Mouse (Mus musculus) myocyte (in vitro differentiated cells): ENCODE results near the gene Nr1h4. TPM values are rescaled to one million over a fixed set of nuclear protein-coding genes. Genes with fewer than 3 reads are reported as not detected.

ENCODE experiments used
- H3K27me3 ChIP-seq: one replicate; pipeline ENCODE4 v1.6.1; 2011; ENCODE audit not compliant: control insufficient read depth, insufficient read depth, insufficient read length
- H3K36me3 ChIP-seq: one replicate; pipeline ENCODE4 v1.6.1; 2011; ENCODE audit not compliant: control insufficient read depth, insufficient read depth
- H3K4me2 ChIP-seq: one replicate; pipeline ENCODE4 v1.6.1; 2011; ENCODE audit warnings: low read depth, control low read depth
- H3K4me3 ChIP-seq: one replicate; pipeline ENCODE4 v1.5.1; 2011; ENCODE audit warnings: mild to moderate bottlenecking, control low read depth, moderate library complexity
- H3K79me2 ChIP-seq: one replicate; pipeline ENCODE4 v1.6.1; 2011; ENCODE audit not compliant: control insufficient read depth, insufficient read depth
- H3ac ChIP-seq: one replicate; pipeline ENCODE4 v1.6.1; 2011; ENCODE audit not compliant: control insufficient read depth, insufficient read length
- CEBPB ChIP-seq: IDR thresholded peaks from 2 replicates; pipeline ENCODE4 v1.6.1; 2011; ENCODE audit warnings: mild to moderate bottlenecking, moderate library complexity; ENCODE audit not compliant: poor library complexity, insufficient read depth, severe bottlenecking
- E2F4 ChIP-seq: IDR thresholded peaks from one replicate; pipeline ENCODE4 v1.6.1; 2011; ENCODE audit warnings: mild to moderate bottlenecking, control low read depth, moderate library complexity; ENCODE audit not compliant: insufficient read depth
- MAX ChIP-seq: IDR thresholded peaks from one replicate; pipeline ENCODE4 v1.6.1; 2011; ENCODE audit warnings: low read depth, mild to moderate bottlenecking, control low read depth
- MYOD1 ChIP-seq, 3 experiments: IDR thresholded peaks; one replicate each; pipeline ENCODE4 v1.6.1; 2011; ENCODE audit warnings: control low read depth in 2 of 3, low read depth in 2 of 3, mild to moderate bottlenecking in 2 of 3, moderate library complexity in 1 of 3; ENCODE audit not compliant: insufficient read length in 2 of 3, control insufficient read depth in 1 of 3
- MYOG ChIP-seq, 3 experiments: IDR thresholded peaks; one replicate each; pipeline ENCODE4 v1.6.1; 2011; ENCODE audit warnings: control low read depth in 2 of 3, low read depth in 2 of 3, mild to moderate bottlenecking in 2 of 3; ENCODE audit not compliant: insufficient read length in 2 of 3, control insufficient read depth in 1 of 3, insufficient read depth in 1 of 3
- POLR2A ChIP-seq: IDR thresholded peaks from one replicate; pipeline ENCODE4 v1.6.1; 2011; ENCODE audit warnings: low read depth, mild to moderate bottlenecking, control low read depth, moderate library complexity; ENCODE audit not compliant: insufficient read length
- POLR2AphosphoS2 ChIP-seq: IDR thresholded peaks from one replicate; pipeline ENCODE4 v1.6.1; 2011; ENCODE audit warnings: low read depth, control low read depth; ENCODE audit not compliant: insufficient read length
- REST ChIP-seq: IDR thresholded peaks from one replicate; pipeline ENCODE4 v1.6.1; 2011; ENCODE audit warnings: mild to moderate bottlenecking, control low read depth, moderate library complexity; ENCODE audit not compliant: insufficient read depth, insufficient read length
- SRF ChIP-seq: IDR thresholded peaks from one replicate; pipeline ENCODE4 v1.6.1; 2011; ENCODE audit warnings: low read depth; ENCODE audit not compliant: control insufficient read depth, insufficient read length
- TCF12 ChIP-seq: IDR thresholded peaks from one replicate; pipeline ENCODE4 v1.6.1; 2011; ENCODE audit warnings: mild to moderate bottlenecking, control low read depth; ENCODE audit not compliant: poor library complexity, insufficient read depth, severe bottlenecking
- TCF3 ChIP-seq: IDR thresholded peaks from one replicate; pipeline ENCODE4 v1.6.1; 2011; ENCODE audit warnings: low read depth, control low read depth; ENCODE audit not compliant: insufficient read length
- USF1 ChIP-seq: IDR thresholded peaks from one replicate; pipeline ENCODE4 v1.6.1; 2011; ENCODE audit warnings: low read depth, mild to moderate bottlenecking, control low read depth, moderate library complexity
- polyA plus RNA-seq: library from polyadenylated mRNA; unstranded; fragments of >200 nt; fragmentation: generic; extraction: Trizol; gene quantifications from one replicate; pipeline ENCODE4 v1.2.1, GENCODE M21; 2012; ENCODE audit warnings: missing spikeins

The Nr1h4 gene
- polyA plus RNA-seq, 1 experiment, result not detected

- H3ac ChIP-seq, result no peak overlapping the region
- H3K27me3 ChIP-seq, result no peaks in the 10 kb centered on the region
- H3K4me3 ChIP-seq, result no peak overlapping the region
- no peaks in the 10 kb centered on the region for H3K79me2 ChIP-seq
- TF ChIP-seq MAX (no peak), TCF3 (no peak), POLR2AphosphoS2 (no peak), SRF (no peak), MYOD1 (IDR thresholded peaks at IDR 0.05; ENCODE audit: control insufficient read depth in 1 of 3, insufficient read length in 2 of 3, low read depth in 2 of 3) (no peak), MYOG (IDR thresholded peaks at IDR 0.05; ENCODE audit: control insufficient read depth in 1 of 3, insufficient read depth in 1 of 3, insufficient read length in 2 of 3, low read depth in 2 of 3) (no peak), E2F4 (no peak), TCF12 (no peak), POLR2A (no peak), REST (no peak), CEBPB (no peak), USF1 (no peak)
- peaks cover 18% of the 10 kb centered on the region for H3K36me3 ChIP-seq
- H3K4me2 ChIP-seq, result no peak overlapping the region
Observed at GRCm38 (mm10) chr10:89423164-89423778, 110.1 kb downstream of the Nr1h4 start.

GRCm38 (mm10) chr10:89422504-89423158 is 110.8 kb downstream of the Nr1h4 start:
- no peak for TF ChIP-seq MYOG (IDR thresholded peaks at IDR 0.05; ENCODE audit: control insufficient read depth in 1 of 3, insufficient read depth in 1 of 3, insufficient read length in 2 of 3, low read depth in 2 of 3)
- TF ChIP-seq TCF3, result no peak
- no peak for TF ChIP-seq E2F4
- TF ChIP-seq REST, result no peak
- no peak for TF ChIP-seq POLR2A
- TF ChIP-seq CEBPB, result no peak
- peaks cover 18% of the 10 kb centered on the region for H3K36me3 ChIP-seq
- no peak overlapping the region for H3K4me3 ChIP-seq
- no peak overlapping the region for H3K4me2 ChIP-seq
- H3K79me2 ChIP-seq, result no peaks in the 10 kb centered on the region
- H3ac ChIP-seq, result no peak overlapping the region
- no peaks in the 10 kb centered on the region for H3K27me3 ChIP-seq

GRCm38 (mm10) chr10:89417966-89418365 is 115.4 kb downstream of the Nr1h4 start:
- Histone ChIP-seq H3K4me2 (no peak overlapping the region), H3ac (no peak overlapping the region), H3K27me3 (no peaks in the 10 kb centered on the region), H3K79me2 (no peaks in the 10 kb centered on the region), H3K4me3 (no peak overlapping the region), H3K36me3 (peaks cover 40% of the 10 kb centered on the region)
- no peak for TF ChIP-seq TCF3
- TF ChIP-seq POLR2A, result no peak
- TF ChIP-seq MYOG (IDR thresholded peaks at IDR 0.05; ENCODE audit: control insufficient read depth in 1 of 3, insufficient read depth in 1 of 3, insufficient read length in 2 of 3, low read depth in 2 of 3), result no peak
- TF ChIP-seq SRF, result no peak
- TF ChIP-seq CEBPB, result no peak
- TF ChIP-seq TCF12, result no peak
- no peak for TF ChIP-seq POLR2AphosphoS2
- no peak for TF ChIP-seq REST
- no peak for TF ChIP-seq USF1
- TF ChIP-seq MAX, result no peak
- TF ChIP-seq E2F4, result no peak
- TF ChIP-seq MYOD1 (IDR thresholded peaks at IDR 0.05; ENCODE audit: control insufficient read depth in 1 of 3, insufficient read length in 2 of 3, low read depth in 2 of 3), result no peak

- Histone ChIP-seq H3ac (no peak overlapping the region), H3K4me3 (no peak overlapping the region), H3K4me2 (no peak overlapping the region), H3K36me3 (peaks cover 26% of the 10 kb centered on the region), H3K27me3 (no peaks in the 10 kb centered on the region), H3K79me2 (no peaks in the 10 kb centered on the region)
- TF ChIP-seq CEBPB (no peak), MAX (no peak), SRF (no peak), MYOG (IDR thresholded peaks at IDR 0.05; ENCODE audit: control insufficient read depth in 1 of 3, insufficient read depth in 1 of 3, insufficient read length in 2 of 3, low read depth in 2 of 3) (no peak), TCF12 (no peak), E2F4 (no peak), POLR2A (no peak), REST (no peak), POLR2AphosphoS2 (no peak), TCF3 (no peak)
Observed at GRCm38 (mm10) chr10:89415478-89415877, 117.9 kb downstream of the Nr1h4 start.

GRCm38 (mm10) chr10:89407551-89407950 is 125.8 kb downstream of the Nr1h4 start:
- no peak overlapping the region for H3K4me3 ChIP-seq
- H3K27me3 ChIP-seq, result no peaks in the 10 kb centered on the region
- H3K4me2 ChIP-seq, result no peak overlapping the region
- H3ac ChIP-seq, result no peak overlapping the region
- TF ChIP-seq MYOG (IDR thresholded peaks at IDR 0.05; ENCODE audit: control insufficient read depth in 1 of 3, insufficient read depth in 1 of 3, insufficient read length in 2 of 3, low read depth in 2 of 3), result no peak
- no peak for TF ChIP-seq CEBPB
- no peak for TF ChIP-seq MYOD1 (IDR thresholded peaks at IDR 0.05; ENCODE audit: control insufficient read depth in 1 of 3, insufficient read length in 2 of 3, low read depth in 2 of 3)
- no peak for TF ChIP-seq REST
- TF ChIP-seq POLR2A, result no peak
- no peak for TF ChIP-seq TCF12
- TF ChIP-seq USF1, result no peak
- TF ChIP-seq E2F4, result no peak
- no peak for TF ChIP-seq MAX
- no peak for TF ChIP-seq TCF3
- TF ChIP-seq SRF, result no peak
- H3K36me3 ChIP-seq, result no peaks in the 10 kb centered on the region
- H3K79me2 ChIP-seq, result no peaks in the 10 kb centered on the region
